Mouse (Mus musculus) skeletal muscle tissue, adult 2 months (tissue): ENCODE results near the gene Rnase12.
A peak's percentile ranks its signal among the peaks of the same experiment; 100 is the strongest.
"Not testable (repeated sequence)": the region's sequence is repeated elsewhere in the genome, so short reads cannot be mapped to it uniquely, and the experiment has no call there.

Experiments used
- DNase-seq: peaks from one replicate; pipeline ENCODE4 v3.0.0-alpha.2; 2012; ENCODE audit warnings: low read depth, low spot score

The Rnase12 gene

GRCm38 (mm10) chr14:51023457-51023856, 34.0 kb downstream of the Rnase12 start:
- no peak for DNase-seq

GRCm38 (mm10) chr14:51017256-51017655, 40.2 kb downstream of the Rnase12 start:
- peak; percentile 49 for DNase-seq

- no peak for DNase-seq
Observed at GRCm38 (mm10) chr14:51015780-51016179, 41.7 kb downstream of the Rnase12 start.

- not testable (repeated sequence) for DNase-seq
Observed at GRCm38 (mm10) chr14:51014724-51015123, 42.7 kb downstream of the Rnase12 start.

GRCm38 (mm10) chr14:51009572-51009971, 47.9 kb downstream of the Rnase12 start:
- no peak for DNase-seq

GRCm38 (mm10) chr14:51008781-51009180, 48.7 kb downstream of the Rnase12 start:
- no peak for DNase-seq

- peak; percentile 81 for DNase-seq
Observed at GRCm38 (mm10) chr14:51007914-51008713, 49.3 kb downstream of the Rnase12 start.

GRCm38 (mm10) chr14:51007152-51007801, 50.2 kb downstream of the Rnase12 start, which contains the start of gene Rnase10:
Gene Rnase10 (plus strand): TSS chr14:51007751.
- DNase-seq, result peak; percentile 75
